Mouse (Mus musculus): Measurements from ENCODE around the gene Metrn.
A peak's percentile ranks its signal among the peaks of the same experiment; 100 is the strongest.

The Metrn gene

DNA sequence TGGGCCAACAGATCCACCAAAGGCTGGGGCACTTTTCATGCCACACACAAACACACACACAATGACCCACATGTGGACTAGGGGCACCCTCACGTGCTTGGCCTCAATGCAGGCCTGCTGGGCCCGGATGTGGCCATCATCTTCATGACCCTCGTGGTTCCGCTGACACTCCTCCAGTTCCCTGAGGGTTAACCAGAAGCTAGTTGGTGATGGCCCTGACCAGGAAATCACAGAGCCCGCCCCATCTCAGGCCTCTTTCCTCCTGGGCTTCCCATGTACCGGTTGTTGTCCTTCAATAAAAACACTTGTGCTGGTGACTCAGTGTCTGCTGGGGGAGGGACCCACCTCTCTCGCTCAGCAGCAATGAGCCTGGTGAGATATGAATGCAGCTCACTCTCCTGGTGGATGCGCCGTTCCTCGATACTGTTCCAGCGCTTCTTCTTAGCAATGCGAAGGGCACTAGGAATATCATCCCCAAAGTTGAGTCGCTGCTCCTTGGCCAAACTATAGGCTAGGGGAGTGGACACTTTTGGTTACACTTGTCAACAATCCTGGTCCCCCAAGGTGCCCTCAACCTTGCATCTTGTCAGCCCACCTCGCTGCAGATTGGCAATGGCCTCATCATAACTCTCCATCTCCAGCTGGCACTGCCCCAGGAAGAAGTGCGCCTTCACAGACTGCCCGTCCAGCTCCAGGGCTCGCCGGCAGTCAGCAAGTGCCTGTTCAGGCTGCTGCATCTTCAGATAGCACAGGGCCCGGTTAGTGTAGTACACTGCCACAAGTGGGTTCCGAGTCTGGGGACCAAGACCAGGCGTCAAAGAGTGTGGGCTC, 34.7 kb upstream of the Metrn start:
- DNase-seq (ENCODE audit: low spot score in 2 of 2) = no peak

DNA sequence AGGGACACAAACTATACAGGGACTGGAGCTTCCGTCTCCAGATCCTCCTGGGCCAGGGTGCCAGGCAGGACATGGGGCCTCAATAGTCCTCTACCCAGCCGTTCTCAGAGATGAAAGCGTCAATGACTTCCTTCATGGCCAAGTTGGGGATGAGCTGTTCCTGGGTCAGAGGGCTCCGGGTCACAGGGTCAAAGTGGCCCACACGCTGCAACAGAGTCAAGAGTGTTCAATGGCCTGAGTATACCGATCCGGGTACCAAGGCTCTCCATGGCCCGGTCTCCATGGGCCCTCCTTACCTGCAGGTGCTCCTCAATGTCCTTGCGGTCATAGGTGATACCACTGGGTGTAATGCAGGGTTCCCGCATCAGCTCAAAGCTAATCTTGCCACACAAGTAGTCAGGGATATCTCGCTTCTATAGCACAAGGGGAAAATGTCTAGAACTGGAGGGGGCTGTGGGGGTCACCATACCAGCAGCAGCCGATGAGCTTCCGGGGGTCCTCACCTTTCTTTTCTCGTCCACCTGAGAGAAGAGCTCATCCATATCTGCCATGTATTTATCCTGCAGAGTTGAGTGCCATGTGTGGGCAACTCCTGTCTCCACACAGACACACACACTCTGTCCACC, 34.0 kb upstream of the Metrn start:
- DNase-seq (ENCODE audit: low spot score in 2 of 2) = no peak

DNA sequence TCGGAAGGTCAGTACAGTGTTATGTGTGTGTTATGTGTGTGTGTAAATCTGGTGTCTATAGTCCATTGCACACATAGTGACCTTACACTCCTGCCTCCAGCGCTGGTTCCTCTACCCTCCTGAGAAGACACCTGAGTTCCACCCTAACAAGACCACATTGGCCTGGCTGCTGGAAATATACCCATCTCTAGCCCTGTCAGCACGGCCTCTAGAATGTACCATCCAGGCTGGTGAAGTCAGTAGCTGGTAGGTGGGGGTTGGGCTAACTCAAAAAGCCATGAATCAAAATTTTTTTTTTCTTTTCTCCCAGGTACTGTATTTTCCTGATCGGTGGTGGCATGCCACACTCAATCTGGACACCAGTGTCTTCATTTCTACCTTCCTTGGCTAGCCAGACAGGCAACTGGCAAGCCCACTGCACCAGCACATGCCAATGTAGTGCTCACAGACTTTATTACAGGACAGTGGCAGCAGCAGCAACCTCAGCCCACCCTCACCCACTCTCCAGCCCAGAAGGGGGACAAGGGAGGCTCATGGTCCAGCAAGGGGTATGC, 33.3 kb upstream of the Metrn start:
- DNase-seq (ENCODE audit: low spot score in 2 of 2) = no peak

DNA sequence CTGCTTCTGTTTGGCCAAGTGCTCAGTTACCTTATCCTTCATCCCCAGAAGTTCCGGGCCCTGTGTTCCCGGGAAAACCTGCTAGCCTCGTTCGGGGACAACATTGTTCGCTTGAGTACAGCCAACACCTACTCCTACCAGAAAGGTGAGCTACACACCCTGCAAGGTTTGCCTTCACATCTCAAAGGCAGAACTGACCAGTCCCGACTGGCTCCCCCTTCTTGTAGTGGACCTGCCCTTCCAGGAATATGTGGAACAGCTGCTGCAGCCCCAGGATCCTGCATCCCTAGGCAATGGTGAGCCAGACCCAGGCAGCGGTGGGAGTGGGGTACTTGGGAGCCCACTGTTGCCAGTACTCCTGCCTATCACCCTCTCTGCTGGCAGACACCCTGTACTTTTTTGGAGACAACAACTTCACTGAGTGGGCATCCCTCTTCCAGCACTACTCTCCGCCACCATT, 32.7 kb upstream of the Metrn start:
- DNase-seq (ENCODE audit: low spot score in 2 of 2) = no peak

DNA sequence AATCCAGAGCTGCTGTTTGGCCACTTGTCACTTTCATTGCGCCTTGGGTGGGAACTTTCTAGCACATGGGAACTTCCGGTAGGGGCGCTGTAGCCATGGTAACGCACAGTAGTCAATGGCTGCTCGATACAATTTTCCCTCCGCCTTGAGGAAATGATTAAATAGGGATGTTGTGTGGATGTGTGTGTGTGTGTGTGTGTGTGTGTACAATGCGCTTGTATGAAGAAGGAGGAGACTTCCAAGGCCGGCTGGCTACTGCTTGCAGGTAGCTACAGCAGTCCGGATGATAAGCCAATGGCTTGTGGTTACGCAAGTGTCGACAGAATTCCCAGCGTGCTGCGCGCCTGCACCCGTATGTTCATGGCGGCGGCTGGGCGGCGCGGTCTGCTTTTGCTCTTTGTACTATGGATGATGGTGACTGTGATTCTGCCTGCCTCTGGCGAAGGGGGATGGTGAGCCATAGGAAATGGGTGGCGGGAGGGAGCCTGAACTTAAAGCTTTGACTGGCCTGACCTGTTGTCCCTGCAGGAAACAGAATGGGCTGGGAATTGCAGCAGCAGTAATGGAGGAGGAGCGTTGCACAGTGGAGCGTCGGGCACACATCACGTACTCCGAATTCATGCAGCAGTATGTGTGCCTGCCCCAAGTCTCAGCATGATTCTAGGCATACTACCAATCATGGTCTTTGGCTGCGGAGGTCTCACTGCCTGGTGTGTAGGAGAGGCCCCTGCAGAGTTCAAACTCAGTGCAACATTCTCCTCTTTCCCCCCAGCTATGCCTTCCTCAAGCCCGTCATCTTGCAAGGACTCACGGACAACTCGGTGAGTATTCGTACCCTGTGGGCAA, 32.0 kb upstream of the Metrn start, which contains the start of gene Jmjd8:
Jmjd8 (plus strand) TSS at position 156 of the 846 bp plus-strand sequence.
- DNase-seq (ENCODE audit: low spot score in 2 of 2) = peak; percentile 69 to 76

DNA sequence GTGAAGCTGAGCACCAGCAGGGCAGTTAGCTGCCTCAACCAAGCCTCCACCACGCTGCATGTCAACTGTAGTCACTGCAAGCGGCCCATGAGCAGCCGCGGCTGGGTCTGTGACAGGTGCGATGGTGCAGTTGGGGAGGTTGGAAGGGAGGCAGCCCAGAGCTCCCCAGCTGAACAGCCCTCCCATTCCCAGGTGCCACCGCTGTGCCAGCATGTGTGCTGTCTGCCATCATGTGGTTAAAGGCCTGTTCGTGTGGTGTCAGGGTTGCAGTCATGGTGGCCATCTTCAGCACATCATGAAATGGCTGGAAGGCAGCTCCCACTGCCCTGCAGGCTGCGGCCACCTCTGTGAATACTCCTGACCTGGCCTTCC, 31.3 kb upstream of the Metrn start:
- DNase-seq (ENCODE audit: low spot score in 2 of 2) = no peak

DNA sequence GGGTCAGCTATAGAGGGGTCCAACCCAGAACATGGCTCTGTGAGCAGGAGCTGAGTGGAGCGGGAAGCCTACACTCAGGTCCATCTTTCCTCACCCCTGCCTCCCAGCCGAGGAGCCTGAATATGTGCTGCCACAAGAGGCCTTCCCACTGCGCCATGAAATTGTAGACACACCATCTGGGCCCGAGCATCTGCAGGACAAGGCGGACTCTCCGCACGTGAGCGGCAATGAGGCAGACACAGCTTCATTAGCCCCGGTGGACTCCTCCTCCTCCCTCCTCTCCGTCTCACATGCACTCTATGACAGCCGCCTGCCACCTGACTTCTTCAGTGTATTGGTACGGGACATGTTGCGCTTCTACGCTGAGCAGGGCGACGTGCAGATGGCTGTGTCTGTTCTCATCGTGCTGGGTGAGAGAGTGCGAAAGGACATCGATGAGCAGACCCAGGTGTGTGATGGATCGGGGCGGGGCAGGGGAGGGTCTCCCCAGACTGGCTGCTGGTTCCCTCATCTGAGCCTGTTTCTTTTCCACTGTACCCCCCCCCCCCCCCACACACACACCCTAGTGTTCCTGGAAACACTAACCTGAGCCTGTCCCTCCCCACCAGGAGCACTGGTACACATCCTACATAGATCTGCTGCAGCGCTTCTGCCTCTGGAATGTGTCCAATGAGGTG, 30.7 kb upstream of the Metrn start:
- DNase-seq (ENCODE audit: low spot score in 2 of 2) = no peak

DNA sequence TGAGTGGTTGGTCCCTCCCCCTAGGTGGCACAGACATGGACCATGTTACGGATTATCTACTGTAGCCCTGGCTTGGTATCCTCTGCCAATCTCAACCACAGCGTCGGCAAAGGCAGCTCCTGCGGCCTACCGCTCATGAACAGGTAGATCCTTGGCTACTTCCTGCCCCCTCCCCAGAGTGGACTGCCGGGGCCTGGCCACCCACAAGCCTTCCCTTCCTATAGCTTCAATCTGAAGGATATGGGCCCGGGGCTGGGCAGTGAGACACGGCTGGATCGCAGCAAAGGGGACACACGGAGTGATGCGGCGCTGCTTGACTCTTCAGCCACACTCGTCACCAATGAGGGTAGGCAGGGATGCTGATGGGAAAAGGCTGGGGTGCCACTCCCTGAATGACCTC, 30.1 kb upstream of the Metrn start:
- DNase-seq (ENCODE audit: low spot score in 2 of 2) = no peak

DNA sequence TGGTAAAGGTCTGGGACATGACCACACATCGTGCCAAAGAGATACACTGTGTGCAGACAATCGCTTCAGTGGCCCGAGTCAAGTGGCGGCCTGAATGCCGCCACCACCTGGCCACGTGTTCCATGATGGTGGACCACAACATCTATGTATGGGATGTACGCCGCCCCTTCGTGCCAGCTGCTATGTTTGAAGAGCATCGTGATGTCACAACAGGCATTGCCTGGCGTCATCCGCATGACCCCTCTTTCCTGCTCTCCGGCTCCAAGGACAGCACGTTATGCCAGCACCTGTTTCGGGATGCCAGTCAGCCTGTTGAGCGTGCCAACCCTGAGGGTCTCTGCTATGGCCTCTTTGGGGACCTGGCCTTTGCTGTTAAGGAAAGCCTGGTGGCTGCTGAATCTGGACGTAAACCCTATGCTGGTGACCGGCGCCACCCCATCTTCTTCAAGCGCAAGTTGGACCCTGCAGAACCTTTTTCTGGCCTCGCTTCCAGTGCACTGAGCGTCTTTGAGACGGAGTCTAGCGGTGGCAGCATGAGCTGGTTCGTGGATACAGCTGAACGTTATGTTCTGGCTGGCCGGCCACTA, 29.1 kb upstream of the Metrn start:
- no peak for DNase-seq (ENCODE audit: low spot score in 2 of 2)

DNA sequence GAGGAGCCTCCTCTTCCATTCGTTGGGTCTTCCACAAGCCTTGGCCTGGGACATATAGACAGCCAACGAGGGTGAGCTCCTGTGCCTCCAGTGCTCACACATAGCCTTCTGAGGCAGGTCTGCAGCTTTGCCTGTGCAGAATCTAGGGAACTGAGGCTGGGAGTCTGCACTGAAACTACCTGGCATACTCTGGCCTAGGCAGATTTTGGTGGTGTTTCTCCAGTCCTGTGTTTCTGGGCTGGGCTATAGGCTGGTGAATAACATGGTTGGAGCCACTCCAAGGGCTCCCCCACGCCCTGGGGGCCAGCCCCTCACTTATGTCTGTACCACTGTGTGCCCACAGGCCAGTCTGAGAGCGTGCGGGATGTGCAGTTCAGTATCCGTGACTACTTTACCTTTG, 28.4 kb upstream of the Metrn start:
- no peak for DNase-seq (ENCODE audit: low spot score in 2 of 2)

DNA sequence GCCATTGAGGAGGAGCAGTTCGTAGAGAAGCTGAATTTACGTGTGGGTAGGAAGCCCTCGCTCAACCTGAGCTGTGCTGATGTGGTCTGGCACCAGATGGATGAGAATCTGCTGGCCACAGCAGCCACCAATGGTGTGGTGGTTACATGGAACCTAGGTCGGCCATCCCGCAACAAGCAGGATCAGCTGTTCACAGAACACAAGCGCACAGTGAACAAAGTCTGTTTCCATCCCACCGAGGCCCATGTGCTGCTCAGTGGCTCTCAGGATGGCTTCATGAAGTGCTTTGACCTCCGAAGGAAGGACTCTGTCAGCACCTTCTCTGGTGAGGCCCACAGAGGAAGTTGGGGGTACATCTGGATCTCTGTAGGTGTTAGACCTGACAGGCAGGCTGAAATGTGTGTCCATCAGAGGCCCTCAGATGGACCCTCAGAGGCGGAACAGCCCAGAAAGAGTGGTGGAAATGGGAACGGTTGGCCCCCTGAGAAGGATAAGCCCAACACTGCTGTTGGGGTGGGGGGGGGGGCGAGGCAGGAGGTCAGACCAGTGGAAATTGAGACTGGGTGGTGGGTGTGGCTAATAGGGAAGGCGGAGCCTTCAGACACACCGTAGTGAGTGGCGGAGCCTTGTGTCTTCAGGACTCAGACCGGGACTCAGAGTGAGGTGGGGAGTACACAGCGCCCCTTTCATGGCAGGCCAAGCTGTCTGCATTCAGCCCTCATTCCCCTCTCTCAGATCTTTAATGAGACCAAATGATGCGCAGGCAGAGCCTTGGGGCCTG, 27.6 kb upstream of the Metrn start:
- no peak for DNase-seq (ENCODE audit: low spot score in 2 of 2)

DNA sequence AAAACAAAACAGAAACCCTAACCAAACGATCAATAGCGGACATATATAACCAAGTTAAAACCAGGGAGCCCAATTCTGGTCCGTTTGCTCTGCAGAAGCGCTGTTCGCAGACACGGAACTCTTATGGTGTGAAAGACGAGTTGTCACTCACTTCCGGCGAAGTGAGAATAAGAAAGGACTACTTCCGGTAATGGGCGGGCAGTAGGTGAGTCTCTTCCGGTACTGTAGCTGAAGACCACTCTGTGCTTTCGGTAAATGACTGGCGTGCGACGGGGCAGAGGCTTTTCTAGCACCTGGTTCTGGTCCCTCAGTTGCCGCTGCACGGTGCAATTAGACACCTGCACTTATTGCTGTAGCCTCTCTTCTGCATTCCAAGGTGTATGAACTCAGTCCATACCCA, 26.5 kb upstream of the Metrn start, which contains the start of gene Wdr24:
Wdr24 (plus strand) TSS at position 176 of the 400 bp plus-strand sequence.
- peak; percentile 71 to 72 for DNase-seq (ENCODE audit: low spot score in 2 of 2)

DNA sequence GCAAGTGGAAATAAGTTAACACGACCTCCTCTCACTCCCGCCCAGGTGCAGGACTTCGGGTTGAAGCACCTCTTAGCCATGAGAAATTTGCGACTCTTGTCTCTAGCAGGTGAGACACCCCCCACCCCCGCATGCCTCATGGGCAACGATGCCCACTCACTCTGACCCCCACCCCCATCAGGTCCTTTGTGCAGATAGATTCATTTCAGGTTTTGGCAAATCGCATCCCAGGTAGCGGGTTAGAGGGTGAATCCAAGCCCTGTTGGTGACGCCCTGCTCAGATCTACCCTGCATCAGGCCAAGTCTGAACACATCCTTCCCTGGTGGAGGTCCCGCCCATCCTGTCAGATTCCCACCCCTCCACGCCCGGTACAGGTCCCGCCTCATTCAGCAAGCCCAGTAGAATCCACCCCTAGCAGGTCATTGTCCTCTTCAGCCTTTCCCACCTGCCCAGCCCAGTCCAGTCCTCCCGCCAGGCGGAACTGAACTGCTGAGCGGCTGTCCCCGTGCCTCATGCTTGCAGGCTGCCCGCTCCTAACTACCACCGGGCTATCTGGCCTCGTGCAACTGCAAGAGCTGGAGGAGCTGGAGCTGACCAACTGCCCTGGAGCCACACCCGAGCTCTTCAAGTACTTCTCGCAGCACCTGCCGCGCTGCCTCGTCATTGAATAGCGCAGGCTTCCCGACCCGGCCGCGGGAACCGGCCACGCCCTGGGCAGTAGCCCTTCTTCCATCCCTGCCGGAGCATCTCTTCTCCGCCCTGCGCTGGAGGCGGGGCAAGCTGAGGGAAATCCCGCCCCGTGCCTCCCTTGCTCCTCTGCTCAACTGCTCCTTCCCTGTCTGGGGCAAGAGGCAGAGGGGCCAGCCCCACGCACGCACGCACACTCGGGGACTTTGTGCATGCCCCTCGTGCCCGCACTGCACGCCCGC, 22.2 kb upstream of the Metrn start:
- DNase-seq (ENCODE audit: low spot score in 2 of 2) = no peak

DNA sequence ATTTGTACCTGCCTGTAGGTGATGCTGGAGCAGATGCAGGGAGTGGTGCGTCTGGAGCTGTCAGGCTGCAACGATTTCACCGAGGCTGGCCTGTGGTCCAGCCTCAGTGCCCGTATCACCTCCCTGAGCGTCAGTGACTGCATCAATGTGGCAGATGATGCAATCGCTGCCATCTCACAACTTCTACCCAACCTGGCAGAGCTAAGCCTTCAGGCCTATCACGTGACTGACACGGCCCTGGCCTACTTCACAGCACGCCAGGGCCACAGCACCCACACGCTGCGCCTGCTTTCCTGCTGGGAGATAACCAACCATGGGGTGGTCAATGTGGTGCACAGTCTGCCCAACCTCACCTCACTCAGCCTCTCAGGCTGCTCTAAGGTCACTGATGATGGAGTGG, 20.7 kb upstream of the Metrn start:
- DNase-seq (ENCODE audit: low spot score in 2 of 2) = no peak

DNA sequence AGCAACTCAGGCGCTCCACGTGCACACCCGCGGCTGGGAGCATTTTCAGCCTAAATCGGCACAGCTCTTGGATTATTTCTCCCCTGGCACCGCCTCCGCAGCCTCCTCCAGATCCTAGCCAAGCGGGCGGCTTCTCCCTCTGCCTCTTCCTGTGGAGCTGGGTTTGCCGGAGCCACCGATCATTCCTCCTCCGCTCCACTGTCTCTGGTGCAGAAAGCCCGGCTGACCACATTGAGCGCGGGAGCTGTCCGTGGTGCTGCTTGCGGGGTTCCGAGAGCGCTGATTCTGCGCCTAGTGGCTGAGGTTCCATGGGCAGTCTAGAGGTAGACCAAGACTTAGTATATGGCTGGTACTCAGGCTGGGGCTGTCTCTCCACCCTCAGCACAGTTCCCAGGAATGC, 16.5 kb upstream of the Metrn start:
- peak; percentile 72 to 84 for DNase-seq (ENCODE audit: low spot score in 2 of 2)

DNA sequence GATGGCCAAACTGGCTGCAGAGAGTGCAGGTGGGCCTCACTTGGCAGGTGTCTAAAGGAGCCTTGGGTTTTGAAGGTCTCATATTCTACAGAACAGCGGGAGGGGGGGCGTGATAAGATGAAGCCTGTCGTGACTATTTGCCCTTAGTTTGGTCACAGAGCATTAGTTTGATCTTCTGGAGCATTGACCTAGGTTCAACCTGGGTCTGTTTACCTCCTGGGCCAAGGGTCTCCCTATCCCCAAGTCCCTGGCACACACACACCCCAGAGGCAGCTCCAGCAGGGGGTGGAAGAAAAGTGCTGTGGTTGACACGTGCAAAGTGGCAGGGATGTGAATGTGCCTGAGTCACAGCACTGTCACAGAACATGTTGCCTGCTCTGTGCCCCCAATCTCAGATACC, 14.0 kb upstream of the Metrn start:
- DNase-seq (ENCODE audit: low spot score in 2 of 2) = no peak

DNA sequence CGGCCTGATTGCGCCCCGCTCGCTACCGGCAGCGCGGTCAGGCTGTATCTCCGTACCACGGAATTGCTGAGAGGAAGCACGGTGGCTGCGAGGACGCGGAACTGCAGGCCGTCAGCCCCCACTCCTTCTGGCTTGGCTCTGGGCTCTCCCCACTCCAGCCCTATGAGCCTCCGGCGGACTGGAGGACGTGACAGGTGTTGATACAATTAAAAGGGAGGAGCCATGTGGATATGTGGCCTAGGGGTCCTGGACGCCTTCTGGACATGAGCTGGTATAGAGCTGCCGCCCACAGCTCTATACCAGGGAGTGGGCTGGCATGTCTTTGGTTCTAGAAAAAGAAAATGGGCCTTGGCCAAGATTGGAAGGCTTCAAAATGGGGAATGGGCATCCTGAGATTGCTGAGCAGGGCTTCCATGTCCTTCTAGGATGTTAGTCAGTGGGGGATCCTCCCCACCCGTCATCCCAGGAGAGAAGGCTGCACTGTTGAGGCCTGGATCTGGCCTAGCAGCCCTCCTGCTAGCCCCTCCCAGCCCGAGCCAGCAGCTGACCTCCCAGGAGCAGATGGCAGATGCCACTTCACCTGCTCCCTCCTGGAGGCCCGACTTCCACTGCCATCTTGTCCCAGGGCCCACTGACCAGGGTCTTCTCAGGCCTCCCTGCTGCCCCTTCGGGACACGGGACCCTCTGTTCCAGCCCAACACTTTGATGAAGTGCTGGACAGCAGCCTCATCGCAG, 12.8 kb upstream of the Metrn start:
- no peak for DNase-seq (ENCODE audit: low spot score in 2 of 2)

Data from urinary bladder, postnatal 36 days (tissue).